Mouse (Mus musculus) right cerebral cortex, adult 2 months (tissue): ENCODE results near the gene Gm21721.
"Not testable (repeated sequence)": the region's sequence is repeated elsewhere in the genome, so short reads cannot be mapped to it uniquely, and the experiment has no call there.

Experiments
- DNase-seq, 2 experiments: peaks; one replicate each; pipeline ENCODE4 v3.0.0; 2021 to 2022; ENCODE audit warnings: low spot score in 2 of 2

Gm21721 gene

DNA sequence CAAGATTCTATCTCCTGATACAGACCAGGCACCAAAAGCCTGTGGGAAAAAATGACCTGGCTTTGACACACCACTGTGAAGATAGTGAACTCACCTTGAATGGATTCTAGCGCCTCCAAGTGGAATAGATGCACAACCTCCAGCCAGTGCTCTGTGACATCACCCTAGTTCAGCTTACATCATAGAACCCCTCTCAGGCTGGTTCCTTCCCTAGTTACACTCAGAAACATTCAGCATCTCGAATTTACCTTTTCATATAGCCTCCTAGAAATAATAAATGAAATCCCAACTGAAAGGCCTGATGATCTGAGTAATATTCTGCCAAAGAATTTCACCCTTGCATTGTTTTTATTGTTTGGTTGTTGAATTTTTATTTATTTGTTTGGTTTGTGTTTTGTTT lies at the start of gene Gm21721:
Gene Gm21721 (minus strand): TSS at position 101 of the 400 bp plus-strand sequence.
- not testable (repeated sequence) for DNase-seq
